Mouse (Mus musculus): ENCODE measurements at regions not wholly inside any gene's neighbourhood (a gene's known extent, or its start where the extent isn't known, plus 50 kb on each side); places are given as distances from the start of the nearest gene placed in this dataset.

DNA sequence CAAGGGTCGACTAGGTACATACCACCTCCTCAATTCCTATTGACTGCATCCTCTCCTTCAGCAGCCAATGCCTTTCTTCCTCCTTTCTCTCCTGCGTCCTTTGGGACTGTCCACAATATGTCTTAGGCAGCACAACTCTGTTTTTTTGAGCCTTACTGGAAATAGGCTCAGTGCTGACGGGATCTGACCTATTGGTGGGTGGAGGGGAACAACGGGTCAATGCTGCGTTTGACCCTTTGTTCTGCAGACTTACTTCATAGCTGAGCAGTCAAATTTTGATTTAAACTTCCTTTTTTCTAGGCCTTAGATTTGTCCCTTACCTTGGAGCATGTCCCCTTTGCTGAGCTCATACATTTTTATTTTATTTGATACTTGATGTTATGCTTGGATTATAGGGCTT, 103.4 kb downstream of the Gm10295 start:
- TF ChIP-seq CTCF (IDR thresholded peaks at IDR 0.05; ENCODE audit: low read depth, low read length), result no peak
- TF ChIP-seq POLR2A (IDR thresholded peaks at IDR 0.05; ENCODE audit: extremely low read depth, insufficient read depth, low read length), result no peak
